Mouse (Mus musculus) intestine, postnatal 0 days (tissue): Measurements from ENCODE around the gene Dcpp1. TPM values are rescaled to one million over a fixed set of nuclear protein-coding genes. Genes with fewer than 3 reads are reported as not detected.

Source experiments
- ATAC-seq: fragments of 200-750 bp; cut with Nextera tagmentation; 2 replicates; pipeline ENCODE4 v1.8.0; 2017; ENCODE audit warnings: mild to moderate bottlenecking, moderate TSS enrichment, moderate library complexity
- H3K27ac ChIP-seq: fragments of 300-500 bp; sonication (generic); 2 replicates; pipeline ENCODE4 v1.5.1; 2014; ENCODE audit warnings: mild to moderate bottlenecking, low read depth, low read length, moderate library complexity
- H3K27me3 ChIP-seq: fragments of 300-500 bp; sonication (generic); replicated peaks from 2 replicates; pipeline ENCODE4 v1.6.1; 2014; ENCODE audit warnings: low read length, mixed read lengths; ENCODE audit not compliant: control insufficient read depth, insufficient read depth
- H3K36me3 ChIP-seq: fragments of 300-500 bp; sonication (generic); 2 replicates; pipeline ENCODE4 v1.6.1; 2014; ENCODE audit warnings: mild to moderate bottlenecking, moderate library complexity; ENCODE audit not compliant: control insufficient read depth, insufficient read depth
- H3K4me1 ChIP-seq: fragments of 300-500 bp; sonication (generic); replicated peaks from 2 replicates; pipeline ENCODE4 v1.6.1; 2014; ENCODE audit warnings: antibody characterized with exemption, low read length, mixed read lengths; ENCODE audit not compliant: control insufficient read depth, insufficient read depth
- H3K4me2 ChIP-seq: fragments of 300-500 bp; sonication (generic); replicated peaks from 2 replicates; pipeline ENCODE4 v1.6.1; 2014; ENCODE audit warnings: low read depth, mild to moderate bottlenecking, moderate library complexity
- H3K4me3 ChIP-seq: fragments of 300-500 bp; sonication (generic); 2 replicates; pipeline ENCODE4 v1.5.1; 2014; ENCODE audit warnings: low read depth, low read length
- H3K9ac ChIP-seq: fragments of 300-500 bp; sonication (generic); 2 replicates; pipeline ENCODE4 v1.6.1; 2014; ENCODE audit warnings: mild to moderate bottlenecking, low read depth, low read length
- H3K9me3 ChIP-seq: fragments of 300-500 bp; sonication (generic); 2 replicates; pipeline ENCODE4 v1.6.1; 2016; ENCODE audit warnings: mixed run types; ENCODE audit not compliant: control insufficient read depth
- CTCF ChIP-seq: sonication (generic); IDR thresholded peaks from 2 replicates; pipeline ENCODE4 v1.5.1; 2016; ENCODE audit warnings: low read depth, mild to moderate bottlenecking, control low read depth, antibody characterized with exemption, moderate library complexity
- WGBS: fragments of 180-500 bp; shearing (Covaris S2); extraction: QIAGEN DNeasy Blood & Tissue Kit; methylation state at CpG from one replicate; pipeline ENCODE4 v1.1.7; 2014; 5-methylcytosine and 5-hydroxymethylcytosine counted together
- polyA plus RNA-seq: library from polyadenylated mRNA; unstranded; fragments of >200 nt; fragmentation: Nextera tagmentation; extraction: Ambion mirVana; gene quantifications from 2 replicates; pipeline ENCODE4 v1.2.1, GENCODE M21; 2015

Gene Dcpp1
- polyA plus RNA-seq, 1 experiment from 2014 or later, result 6.3 TPM

- H3K36me3 ChIP-seq, result no peaks in the 10 kb centered on the region
- under 1% methylated on average over 29 of the region's 29 CpGs for WGBS
These were observed 43.9 kb downstream of the Dcpp1 start for GRCm38 (mm10) chr17:23924531-23925007.

GRCm38 (mm10) chr17:23925090-23925493 is 44.4 kb downstream of the Dcpp1 start:
- Histone ChIP-seq H3K4me2 (peak overlapping the region; percentile 84), H3K9me3 (no peaks in the 10 kb centered on the region), H3K27ac (peak overlapping the region; percentile 92), H3K36me3 (no peaks in the 10 kb centered on the region), H3K4me1 (0 out of 2 replicates have a peak, but pooled peaks cover 3% of the 10 kb centered on the region), H3K27me3 (no peaks in the 10 kb centered on the region), H3K9ac (peak overlapping the region; percentile 47; the same call in 1 of the 2 replicates), H3K4me3 (peak overlapping the region; percentile 49)
- ATAC-seq, result peak; percentile 75
- 0% methylated on average over 14 of the region's 14 CpGs for WGBS
- peak; percentile 26; the same call in 1 of the 2 replicates for TF ChIP-seq CTCF

More at GRCm38 (mm10) chr17:23924531-23925007, 43.9 kb downstream of the Dcpp1 start:
- TF ChIP-seq CTCF, result peak; percentile 32; the same call in 1 of the 2 replicates
- H3K27ac ChIP-seq, result peak overlapping the region; percentile 92
- peak; percentile 97 for ATAC-seq
- H3K4me3 ChIP-seq, result peak overlapping the region; percentile 49
- H3K27me3 ChIP-seq, result no peaks in the 10 kb centered on the region
- peak overlapping the region; percentile 47; the same call in 1 of the 2 replicates for H3K9ac ChIP-seq
- no peaks in the 10 kb centered on the region for H3K9me3 ChIP-seq
- peak overlapping the region; percentile 84 for H3K4me2 ChIP-seq
- 0 out of 2 replicates have a peak, but pooled peaks cover 3% of the 10 kb centered on the region for H3K4me1 ChIP-seq

GRCm38 (mm10) chr17:23931157-23931556 is 50.5 kb downstream of the Dcpp1 start:
- WGBS, result 59% methylated on average over 5 of the region's 5 CpGs
- no peak overlapping the region for H3K4me3 ChIP-seq
- H3K9me3 ChIP-seq, result no peaks in the 10 kb centered on the region
- H3K27me3 ChIP-seq, result no peaks in the 10 kb centered on the region
- H3K9ac ChIP-seq, result no peak overlapping the region
- no peaks in the 10 kb centered on the region for H3K4me1 ChIP-seq
- ATAC-seq, result no peak
- H3K4me2 ChIP-seq, result no peak overlapping the region
- TF ChIP-seq CTCF, result no peak
- no peaks in the 10 kb centered on the region for H3K36me3 ChIP-seq
- H3K27ac ChIP-seq, result no peak overlapping the region

Other genes with a start within 250 kb of the Dcpp1 start
- 0.13 and 0.16 TPM in 2 replicates for gene Mmp25, start 235.6 kb upstream of the Dcpp1 start, polyA plus RNA-seq
- gene Bicdl2, start 220.4 kb upstream of the Dcpp1 start, polyA plus RNA-seq, result 7.8 and 8.5 TPM in 2 replicates
- 131 and 136 TPM in 2 replicates for gene Hcfc1r1, start 207.3 kb upstream of the Dcpp1 start, polyA plus RNA-seq
- 14.7 and 15.5 TPM in 2 replicates for gene Thoc6, start 207.0 kb upstream of the Dcpp1 start, polyA plus RNA-seq
- gene Tnfrsf12a, start 203.4 kb upstream of the Dcpp1 start, polyA plus RNA-seq, result 46.6 and 50.9 TPM in 2 replicates
- gene Cldn6, start 201.6 kb upstream of the Dcpp1 start, polyA plus RNA-seq, result 0.38 and 0.42 TPM in 2 replicates
- gene Cldn9, start 196.8 kb upstream of the Dcpp1 start, polyA plus RNA-seq, result 0.23 and 0.34 TPM in 2 replicates
- 0.05 TPM in 1 of 2 replicates, not detected in the other for gene 1520401A03Rik, start 158.1 kb upstream of the Dcpp1 start, polyA plus RNA-seq
- gene Pkmyt1, start 154.5 kb upstream of the Dcpp1 start, polyA plus RNA-seq, result 12.4 and 12.6 TPM in 2 replicates
- gene Paqr4, start 140.0 kb upstream of the Dcpp1 start, polyA plus RNA-seq, result 15.0 and 15.9 TPM in 2 replicates
- 2.7 and 2.8 TPM in 2 replicates for gene Kremen2, start 135.0 kb upstream of the Dcpp1 start, polyA plus RNA-seq
- 36.8 and 39.0 TPM in 2 replicates for gene Flywch1, start 109.3 kb upstream of the Dcpp1 start, polyA plus RNA-seq
- 17.6 and 19.1 TPM in 2 replicates for gene Flywch2, start 94.8 kb upstream of the Dcpp1 start, polyA plus RNA-seq
- gene Srrm2, start 90.3 kb upstream of the Dcpp1 start, polyA plus RNA-seq, result 185 and 230 TPM in 2 replicates
- gene Elob, start 51.7 kb upstream of the Dcpp1 start, polyA plus RNA-seq, result 994 and 1,025 TPM in 2 replicates
- gene Prss33, start 44.8 kb upstream of the Dcpp1 start, polyA plus RNA-seq, result not detected in 2 replicates
- gene Prss32, start 37.0 kb upstream of the Dcpp1 start, polyA plus RNA-seq, result 16.2 and 23.1 TPM in 2 replicates
- gene Prss41, start 36.7 kb upstream of the Dcpp1 start, polyA plus RNA-seq, result 5.2 and 6.2 TPM in 2 replicates
- gene Prss21, start 12.8 kb upstream of the Dcpp1 start, polyA plus RNA-seq, result not detected in 2 replicates
- not detected in 2 replicates for gene Dcpp2, start within 50 bp of the Dcpp1 start, polyA plus RNA-seq
- 4.7 and 7.6 TPM in 2 replicates for gene Dcpp3, start 36.6 kb downstream of the Dcpp1 start, polyA plus RNA-seq
- not detected in 2 replicates for gene Sbp, start 60.8 kb downstream of the Dcpp1 start, polyA plus RNA-seq
- gene Sbpl, start 74.4 kb downstream of the Dcpp1 start, polyA plus RNA-seq, result not detected in 2 replicates
- gene Prss30, start 99.7 kb downstream of the Dcpp1 start, polyA plus RNA-seq, result 4.7 and 12.1 TPM in 2 replicates
- 0.09 TPM in 1 of 2 replicates, not detected in the other for gene Prss22, start 117.2 kb downstream of the Dcpp1 start, polyA plus RNA-seq
- 0.12 and 0.18 TPM in 2 replicates for gene Prss27, start 157.3 kb downstream of the Dcpp1 start, polyA plus RNA-seq
- gene Kctd5, start 192.6 kb downstream of the Dcpp1 start, polyA plus RNA-seq, result 58.5 and 61.3 TPM in 2 replicates